Mouse (Mus musculus): Measurements from ENCODE around the gene Snx30.

- TF ChIP-seq CTCF (IDR thresholded peaks at IDR 0.05; ENCODE audit: low read depth) (no peak), EP300 (optimal IDR thresholded peaks at IDR 0.05) (no peak)
Observed at GRCm38 (mm10) chr4:59862335-59862734, 56.7 kb downstream of the Snx30 start.
